Mouse (Mus musculus) kidney, postnatal 14 days (tissue): ENCODE measurements at regions not wholly inside any gene's neighbourhood (a gene's known extent, or its start where the extent isn't known, plus 50 kb on each side); places are given as distances from the start of the nearest gene placed in this dataset.

Experiments used
- DNase-seq: peaks from one replicate; pipeline ENCODE4 v3.0.0; 2022; ENCODE audit warnings: mixed read lengths

GRCm38 (mm10) chr9:32057427-32058115 lies 58.4 kb upstream of the Arhgap32 start:
- DNase-seq: no peak

DNA sequence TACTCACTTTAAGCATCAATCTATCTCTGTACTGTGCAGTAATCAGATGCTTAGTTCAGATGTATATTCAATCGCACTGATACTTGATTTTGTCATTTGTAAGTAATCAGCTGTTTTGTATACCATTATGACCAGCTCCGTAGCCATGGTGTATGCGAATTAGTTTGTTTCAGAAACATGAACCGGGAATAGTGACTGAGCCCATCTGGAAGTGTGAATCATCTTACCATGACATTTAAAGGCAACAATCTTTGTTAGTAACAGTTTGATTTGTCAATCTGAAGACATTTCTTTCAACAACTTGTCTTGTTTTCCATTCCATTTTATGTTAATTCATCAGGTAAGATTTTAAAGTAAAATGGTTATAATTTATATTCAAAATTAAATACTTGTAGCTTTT lies 53.2 kb upstream of the Arhgap32 start:
- no peak for DNase-seq

- DNase-seq: no peak
Measured at GRCm38 (mm10) chr9:32063541-32063940, 52.4 kb upstream of the Arhgap32 start.

GRCm38 (mm10) chr9:32064007-32064550 lies 51.9 kb upstream of the Arhgap32 start:
- DNase-seq: no peak
